Mouse (Mus musculus) lung, embryonic 14.5 days (tissue): ENCODE results near the gene Nrarp. TPM values are rescaled to one million over a fixed set of nuclear protein-coding genes. Genes with fewer than 3 reads are reported as not detected.

ENCODE experiments used
- ATAC-seq: fragments of 200-750 bp; cut with Nextera tagmentation; 2 replicates; pipeline ENCODE4 v1.8.0; 2017; ENCODE audit warnings: mild to moderate bottlenecking, moderate TSS enrichment, moderate library complexity; ENCODE audit not compliant: insufficient read depth
- DNase-seq: peaks from one replicate; pipeline ENCODE4 v3.0.0-alpha.2; 2015
- H3K27ac ChIP-seq: fragments of 300-500 bp; sonication (generic); 2 replicates; pipeline ENCODE4 v1.5.1; 2014; ENCODE audit warnings: low read depth, mild to moderate bottlenecking, moderate library complexity
- H3K27me3 ChIP-seq: fragments of 300-500 bp; sonication (generic); 2 replicates; pipeline ENCODE4 v1.6.1; 2014; ENCODE audit warnings: low read length, control low read depth; ENCODE audit not compliant: insufficient read depth
- H3K36me3 ChIP-seq: fragments of 300-500 bp; sonication (generic); 2 replicates; pipeline ENCODE4 v1.6.1; 2014; ENCODE audit warnings: control low read depth; ENCODE audit not compliant: insufficient read depth
- H3K4me1 ChIP-seq: fragments of 300-500 bp; sonication (generic); 2 replicates; pipeline ENCODE4 v1.6.1; 2014; ENCODE audit warnings: antibody characterized with exemption, control low read depth; ENCODE audit not compliant: insufficient read depth
- H3K4me2 ChIP-seq: fragments of 300-500 bp; sonication (generic); 2 replicates; pipeline ENCODE4 v1.6.1; 2014; ENCODE audit warnings: mild to moderate bottlenecking
- H3K4me3 ChIP-seq: fragments of 300-500 bp; sonication (generic); 2 replicates; pipeline ENCODE4 v1.5.1; 2014; ENCODE audit warnings: low read depth, low read length
- H3K9ac ChIP-seq: fragments of 300-500 bp; sonication (generic); 2 replicates; pipeline ENCODE4 v1.6.1; 2014
- H3K9me3 ChIP-seq: fragments of 300-500 bp; sonication (generic); 2 replicates; pipeline ENCODE4 v1.6.1; 2016; ENCODE audit warnings: low read depth, low read length, control low read depth
- CTCF ChIP-seq: IDR thresholded peaks from 2 replicates; pipeline ENCODE4 v1.5.1; 2016; ENCODE audit warnings: antibody characterized with exemption, low read depth
- WGBS: fragments of 180-500 bp; shearing (Covaris S2); extraction: QIAGEN DNeasy Blood & Tissue Kit; methylation state at CpG from one replicate; pipeline ENCODE4 v1.1.7; 2014; 5-methylcytosine and 5-hydroxymethylcytosine counted together
- polyA plus RNA-seq: library from polyadenylated mRNA; unstranded; fragments of >200 nt; fragmentation: Nextera tagmentation; extraction: Ambion mirVana; gene quantifications from 2 replicates; pipeline ENCODE4 v1.2.1, GENCODE M21; 2014

Gene Nrarp
- polyA plus RNA-seq, 1 experiment from 2014 or later, result 14.9 TPM

GRCm38 (mm10) chr2:25174866-25175689 lies 5.5 kb upstream of the Nrarp start:
- ATAC-seq, result no peak
- DNase-seq, result no peak
- H3K9ac ChIP-seq, result no peak overlapping the region
- H3K36me3 ChIP-seq, result no peaks in the 10 kb centered on the region
- no peaks in the 10 kb centered on the region for H3K9me3 ChIP-seq
- peaks cover 15% of the 10 kb centered on the region for H3K4me1 ChIP-seq
- H3K4me3 ChIP-seq, result no peak overlapping the region
- H3K27me3 ChIP-seq, result peaks cover 22% of the 10 kb centered on the region
- 49% methylated on average over 7 of the region's 7 CpGs for WGBS
- H3K27ac ChIP-seq, result no peak overlapping the region
- no peak for TF ChIP-seq CTCF
- H3K4me2 ChIP-seq, result no peak overlapping the region

- no peak for DNase-seq
- Histone ChIP-seq H3K4me1 (peaks cover 15% of the 10 kb centered on the region), H3K9me3 (no peaks in the 10 kb centered on the region), H3K27me3 (peaks cover 26% of the 10 kb centered on the region), H3K4me2 (no peak overlapping the region), H3K9ac (no peak overlapping the region), H3K27ac (no peak overlapping the region), H3K36me3 (no peaks in the 10 kb centered on the region), H3K4me3 (no peak overlapping the region)
- 80% methylated on average over 4 of the region's 4 CpGs for WGBS
- TF ChIP-seq CTCF, result no peak
- ATAC-seq, result no peak
These were observed 4.9 kb upstream of the Nrarp start for GRCm38 (mm10) chr2:25175690-25176078.

- Histone ChIP-seq H3K4me3 (no peak overlapping the region), H3K9me3 (no peaks in the 10 kb centered on the region), H3K27ac (no peak overlapping the region), H3K36me3 (no peaks in the 10 kb centered on the region), H3K4me2 (no peak overlapping the region), H3K9ac (no peak overlapping the region), H3K4me1 (peaks cover 15% of the 10 kb centered on the region), H3K27me3 (peaks cover 35% of the 10 kb centered on the region)
- DNase-seq, result peak; percentile 30
- TF ChIP-seq CTCF, result no peak
- 49% methylated on average over 6 of the region's 6 CpGs for WGBS
- no peak for ATAC-seq
These were observed 4.0 kb upstream of the Nrarp start for GRCm38 (mm10) chr2:25176573-25176972.

- H3K4me2 ChIP-seq, result peak overlapping the region; percentile 18; the same call in 1 of the 2 replicates
- no peak for DNase-seq
- peaks cover 15% of the 10 kb centered on the region for H3K4me1 ChIP-seq
- no peaks in the 10 kb centered on the region for H3K9me3 ChIP-seq
- H3K9ac ChIP-seq, result peak overlapping the region; percentile 15; the same call in 1 of the 2 replicates
- no peaks in the 10 kb centered on the region for H3K36me3 ChIP-seq
- no peak for TF ChIP-seq CTCF
- H3K27ac ChIP-seq, result peak overlapping the region; percentile 46; the same call in 1 of the 2 replicates
- 41% methylated on average over 4 of the region's 4 CpGs for WGBS
- no peak for ATAC-seq
- H3K27me3 ChIP-seq, result peaks cover 38% of the 10 kb centered on the region
- no peak overlapping the region for H3K4me3 ChIP-seq
These were observed 3.5 kb upstream of the Nrarp start for GRCm38 (mm10) chr2:25177076-25177475.

GRCm38 (mm10) chr2:25177685-25178084 lies 2.9 kb upstream of the Nrarp start:
- TF ChIP-seq CTCF, result no peak
- ATAC-seq (no peak), DNase-seq (peak; percentile 56)
- Histone ChIP-seq H3K4me1 (peaks cover 15% of the 10 kb centered on the region), H3K9me3 (no peaks in the 10 kb centered on the region), H3K4me3 (no peak overlapping the region), H3K27me3 (peaks cover 41% of the 10 kb centered on the region), H3K27ac (peak overlapping the region; percentile 46; the same call in 1 of the 2 replicates), H3K36me3 (no peaks in the 10 kb centered on the region), H3K4me2 (peak overlapping the region; percentile 18; the same call in 1 of the 2 replicates), H3K9ac (peak overlapping the region; percentile 15; the same call in 1 of the 2 replicates)
- 3% methylated on average over 6 of the region's 6 CpGs for WGBS

GRCm38 (mm10) chr2:25178285-25178972 lies 2.1 kb upstream of the Nrarp start:
- H3K36me3 ChIP-seq, result no peaks in the 10 kb centered on the region
- ATAC-seq, result no peak
- 24% methylated on average over 10 of the region's 10 CpGs for WGBS
- peaks cover 48% of the 10 kb centered on the region for H3K27me3 ChIP-seq
- H3K9ac ChIP-seq, result 0 out of 2 replicates have a peak overlapping the region, but pooled peaks have one; percentile 16
- no peaks in the 10 kb centered on the region for H3K9me3 ChIP-seq
- H3K4me3 ChIP-seq, result no peak overlapping the region
- no peak for TF ChIP-seq CTCF
- peaks cover 15% of the 10 kb centered on the region for H3K4me1 ChIP-seq
- no peak overlapping the region; the same call in 1 of the 2 replicates for H3K27ac ChIP-seq
- H3K4me2 ChIP-seq, result no peak overlapping the region; the same call in 1 of the 2 replicates
- no peak for DNase-seq
